Mouse (Mus musculus) hindlimb bud, embryonic 11.5 days (tissue): ENCODE results near the gene Wdr31.

ENCODE experiments used
- DNase-seq: peaks from one replicate; pipeline ENCODE4 v3.0.0-alpha.2; 2012; ENCODE audit warnings: low read depth, low spot score; ENCODE audit errors: extremely low spot score

Gene Wdr31

GRCm38 (mm10) chr4:62470598-62471051 lies at the start of gene Wdr31:
Wdr31 (minus strand) TSS chr4:62470896.
- peak; percentile 46 for DNase-seq

- DNase-seq: no peak
These were observed 49.1 kb upstream of the Wdr31 start, which contains the start of gene Alad for GRCm38 (mm10) chr4:62519849-62520233. Alad (minus strand) TSS chr4:62519918.

GRCm38 (mm10) chr4:62519122-62519848 lies 48.6 kb upstream of the Wdr31 start:
- DNase-seq: no peak

- DNase-seq: no peak
These were observed 47.9 kb upstream of the Wdr31 start for GRCm38 (mm10) chr4:62518416-62519121.

GRCm38 (mm10) chr4:62517538-62518415 lies 47.1 kb upstream of the Wdr31 start:
- DNase-seq: no peak

- DNase-seq: no peak
These were observed 46.4 kb upstream of the Wdr31 start for GRCm38 (mm10) chr4:62517046-62517445.

- no peak for DNase-seq
These were observed 45.9 kb upstream of the Wdr31 start for GRCm38 (mm10) chr4:62516579-62516978.

GRCm38 (mm10) chr4:62516079-62516478 lies 45.4 kb upstream of the Wdr31 start:
- no peak for DNase-seq

- DNase-seq: no peak
These were observed 44.8 kb upstream of the Wdr31 start for GRCm38 (mm10) chr4:62515490-62515889.

- no peak for DNase-seq
These were observed 44.3 kb upstream of the Wdr31 start for GRCm38 (mm10) chr4:62514995-62515394.

GRCm38 (mm10) chr4:62513998-62514506 lies 43.4 kb upstream of the Wdr31 start:
- no peak for DNase-seq

GRCm38 (mm10) chr4:62509946-62510345 lies 39.2 kb upstream of the Wdr31 start:
- DNase-seq: no peak

- no peak for DNase-seq
These were observed 38.1 kb upstream of the Wdr31 start for GRCm38 (mm10) chr4:62508839-62509238.

- no peak for DNase-seq
These were observed 36.1 kb upstream of the Wdr31 start for GRCm38 (mm10) chr4:62506798-62507197.

GRCm38 (mm10) chr4:62505991-62506390 lies 35.3 kb upstream of the Wdr31 start:
- no peak for DNase-seq

- DNase-seq: no peak
These were observed 32.8 kb upstream of the Wdr31 start, which contains the start of gene Hdhd3 for GRCm38 (mm10) chr4:62503374-62503970. Hdhd3 (minus strand) TSS chr4:62503467.

GRCm38 (mm10) chr4:62502969-62503368 lies 32.3 kb upstream of the Wdr31 start:
- no peak for DNase-seq

GRCm38 (mm10) chr4:62501964-62502732 lies 31.5 kb upstream of the Wdr31 start:
- DNase-seq: no peak

GRCm38 (mm10) chr4:62501534-62501933 lies 30.8 kb upstream of the Wdr31 start:
- DNase-seq: no peak

- DNase-seq: no peak
These were observed 30.1 kb upstream of the Wdr31 start for GRCm38 (mm10) chr4:62500799-62501198.
